Comparison of ENCODE assay signal across 11 mouse cellular contexts in genomic region chr3:122538851-122539250, GRCm38 (mm10).
"Had no signal": no experiment of that assay in that cellular context is flagged by ENCODE, and none has a peak within 500 bp of the region (broad histone marks: within the 10 kb centered on the region; RNA-seq: fewer than 3 reads in every experiment).

No protein-coding gene starts in this region.

- H3K9me3 ChIP-seq: limb, embryonic 12.5 days; limb, embryonic 15.5 days; liver, embryonic 13.5 days had no signal

- H3K4me2 ChIP-seq: limb, embryonic 12.5 days; limb, embryonic 15.5 days; liver, embryonic 13.5 days; midbrain, embryonic 11.5 days had no signal

- H3K27ac ChIP-seq: limb, embryonic 12.5 days; limb, embryonic 15.5 days; liver, embryonic 13.5 days had no signal

- H3K4me1 ChIP-seq: limb, embryonic 12.5 days; limb, embryonic 15.5 days; liver, embryonic 13.5 days had no signal

- H3K4me3 ChIP-seq: limb, embryonic 12.5 days; limb, embryonic 15.5 days; liver, embryonic 13.5 days had no signal

- ATAC-seq: intestine, embryonic 16.5 days had no signal

- DNase-seq: left cerebral cortex, postnatal 4 days; liver, embryonic 13.5 days; lung, adult 2 months; lung, postnatal 14 days; lung, postnatal 4 days; midbrain, embryonic 14.5 days; thymus, postnatal 25 days had no signal

- H3K9ac ChIP-seq: limb, embryonic 12.5 days; limb, embryonic 15.5 days; liver, embryonic 13.5 days had no signal

- H3K27me3 ChIP-seq: limb, embryonic 12.5 days; limb, embryonic 15.5 days; liver, embryonic 13.5 days had no signal
